Mouse (Mus musculus): ENCODE measurements around the gene Sema3e.

Gene Sema3e

GRCm38 (mm10) chr5:14025205-14026124, at the start of gene Sema3e:
Gene Sema3e, plus strand, starts transcription at chr5:14025276.
- DNase-seq (ENCODE audit: low spot score): peak; percentile 5

- DNase-seq (ENCODE audit: low spot score): no peak
These were observed 47.5 kb upstream of the Sema3e start for GRCm38 (mm10) chr5:13977576-13977975.

- no peak for DNase-seq (ENCODE audit: low spot score)
These were observed 45.9 kb upstream of the Sema3e start for GRCm38 (mm10) chr5:13979156-13979555.

- no peak for DNase-seq (ENCODE audit: low spot score)
These were observed 42.5 kb upstream of the Sema3e start for GRCm38 (mm10) chr5:13982417-13983054.

- DNase-seq (ENCODE audit: low spot score): no peak
These were observed 41.5 kb upstream of the Sema3e start for GRCm38 (mm10) chr5:13983608-13984007.

- DNase-seq (ENCODE audit: low spot score): no peak
These were observed 39.4 kb upstream of the Sema3e start for GRCm38 (mm10) chr5:13985669-13986068.

- DNase-seq (ENCODE audit: low spot score): no peak
These were observed 38.0 kb upstream of the Sema3e start for GRCm38 (mm10) chr5:13987123-13987522.

GRCm38 (mm10) chr5:13988023-13988422, 37.1 kb upstream of the Sema3e start:
- DNase-seq (ENCODE audit: low spot score): no peak

GRCm38 (mm10) chr5:13992734-13993396, 32.2 kb upstream of the Sema3e start:
- DNase-seq (ENCODE audit: low spot score): no peak

GRCm38 (mm10) chr5:14028341-14028740, 3.3 kb downstream of the Sema3e start:
- no peak for DNase-seq (ENCODE audit: low spot score)

GRCm38 (mm10) chr5:14030796-14031195, 5.7 kb downstream of the Sema3e start:
- no peak for DNase-seq (ENCODE audit: low spot score)

GRCm38 (mm10) chr5:14032056-14032455, 7.0 kb downstream of the Sema3e start:
- DNase-seq (ENCODE audit: low spot score): no peak

- DNase-seq (ENCODE audit: low spot score): no peak
These were observed 8.2 kb downstream of the Sema3e start for GRCm38 (mm10) chr5:14033302-14033701.

- DNase-seq (ENCODE audit: low spot score): no peak
These were observed 13.9 kb downstream of the Sema3e start for GRCm38 (mm10) chr5:14038813-14039496.

- no peak for DNase-seq (ENCODE audit: low spot score)
These were observed 15.1 kb downstream of the Sema3e start for GRCm38 (mm10) chr5:14040208-14040607.

- DNase-seq (ENCODE audit: low spot score): no peak
These were observed 18.0 kb downstream of the Sema3e start for GRCm38 (mm10) chr5:14043116-14043515.

- no peak for DNase-seq (ENCODE audit: low spot score)
These were observed 18.9 kb downstream of the Sema3e start for GRCm38 (mm10) chr5:14043983-14044382.

- DNase-seq (ENCODE audit: low spot score): no peak
These were observed 23.6 kb downstream of the Sema3e start for GRCm38 (mm10) chr5:14048660-14049059.

- DNase-seq (ENCODE audit: low spot score): no peak
These were observed 29.4 kb downstream of the Sema3e start for GRCm38 (mm10) chr5:14054472-14054871.

GRCm38 (mm10) chr5:14059895-14060553, 34.9 kb downstream of the Sema3e start:
- DNase-seq (ENCODE audit: low spot score): no peak

- no peak for DNase-seq (ENCODE audit: low spot score)
These were observed 37.9 kb downstream of the Sema3e start for GRCm38 (mm10) chr5:14062918-14063481.
